Mouse (Mus musculus) cerebellum, adult 18-20 months (tissue): Measurements from ENCODE around the gene Gm5485.

Experiments
- DNase-seq, 2 experiments: peaks; one replicate each; pipeline ENCODE4 v3.0.0; 2021

Gm5485 gene

GRCm38 (mm10) chr16:48412246-48412645 is at the start of gene Gm5485:
TSS of gene Gm5485 (minus strand) at chr16:48412416.
- DNase-seq: no peak

DNA sequence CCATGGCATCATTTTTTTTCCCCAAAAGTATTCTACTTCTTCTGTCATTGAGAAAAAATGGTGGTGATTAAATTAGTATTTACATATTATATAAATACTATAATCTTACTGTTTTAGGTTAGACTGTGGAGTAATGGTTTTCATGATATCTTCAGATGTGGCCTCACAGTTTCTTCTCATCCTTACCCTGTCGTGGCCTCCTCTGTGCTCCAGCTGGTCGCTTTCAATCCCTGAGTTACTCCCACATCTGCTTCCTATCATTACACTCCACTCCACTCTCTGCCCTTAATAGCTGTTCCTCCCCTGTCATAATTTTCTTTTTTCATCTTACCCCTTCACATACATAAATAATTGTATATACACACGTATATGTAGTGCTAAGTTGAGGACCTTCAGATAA is 41.0 kb upstream of the Gm5485 start:
- no peak for DNase-seq

DNA sequence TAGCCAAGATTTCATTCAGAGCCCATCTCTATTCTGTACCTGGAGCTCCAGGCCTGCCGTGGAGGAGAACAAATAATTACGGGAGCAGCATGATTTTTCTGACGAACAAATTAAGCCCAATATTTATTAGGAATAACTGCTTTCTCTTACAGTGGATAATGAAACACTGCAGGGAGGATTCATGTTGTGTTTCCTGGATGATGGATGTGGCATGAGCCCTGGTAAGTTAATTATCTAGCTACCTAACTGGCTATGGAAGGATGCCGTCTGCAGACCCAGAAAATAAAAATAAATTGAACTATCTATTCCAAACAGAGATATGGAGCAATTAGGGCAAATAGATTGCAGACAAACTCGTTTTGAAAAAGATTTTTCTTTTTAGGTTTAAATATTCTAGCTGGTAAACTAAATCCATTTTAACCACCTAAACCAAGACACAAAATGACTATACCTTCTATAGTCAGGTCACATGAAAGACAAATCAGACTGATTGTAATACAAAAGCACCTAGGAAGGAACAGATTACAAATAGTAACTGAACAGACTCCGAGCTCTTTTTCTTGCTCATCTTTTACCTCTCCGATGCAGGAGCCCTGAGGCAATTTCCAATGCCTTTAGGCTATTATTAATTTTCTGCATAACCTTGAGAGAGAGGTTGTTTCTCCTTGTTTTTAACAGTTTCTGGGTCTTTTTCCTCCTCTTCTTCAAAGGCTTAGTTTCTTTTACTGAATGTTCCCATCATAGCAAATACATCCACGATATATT is 34.1 kb upstream of the Gm5485 start:
- no peak for DNase-seq

DNA sequence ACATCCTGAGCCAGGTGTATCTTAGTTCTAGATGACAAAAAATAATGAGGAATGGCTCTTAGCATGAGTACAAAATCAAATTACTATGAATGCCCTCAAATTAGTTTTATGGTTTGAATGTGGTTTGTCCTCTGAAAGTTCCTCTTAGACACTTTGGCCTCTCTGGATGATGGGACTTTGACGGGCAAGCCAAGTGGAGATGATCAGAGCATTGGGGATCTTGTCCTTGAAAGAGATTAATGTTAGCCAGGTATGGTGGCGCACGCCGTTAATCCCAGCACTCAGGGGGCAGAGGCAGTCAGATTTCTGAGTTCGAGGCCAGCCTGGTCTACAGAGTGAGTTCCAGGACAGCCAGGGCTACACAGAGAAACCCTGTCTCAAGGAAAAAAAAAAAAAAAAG is 32.4 kb upstream of the Gm5485 start:
- DNase-seq: no peak

DNA sequence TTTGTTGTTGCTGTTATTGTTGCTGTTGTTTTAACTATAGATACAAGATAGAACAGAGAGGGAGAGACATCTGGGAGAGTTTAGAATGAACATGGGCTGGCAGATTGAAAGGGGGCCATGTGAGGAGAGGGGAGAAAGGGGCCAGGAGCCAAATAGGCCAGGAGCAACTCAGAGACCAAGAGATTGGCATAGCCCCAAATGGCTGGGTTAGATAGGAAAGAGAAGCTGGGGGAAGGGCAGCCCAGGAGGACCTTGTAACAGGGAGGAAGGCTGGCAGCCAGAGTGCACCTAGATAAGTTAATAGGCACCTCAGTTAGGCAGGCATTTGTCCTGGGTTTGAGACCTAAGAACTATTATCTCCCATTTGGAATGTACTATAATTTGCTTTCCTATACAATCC is 25.3 kb upstream of the Gm5485 start:
- DNase-seq: no peak

- DNase-seq: no peak
Measured at GRCm38 (mm10) chr16:48435454-48435853, 23.2 kb upstream of the Gm5485 start.

GRCm38 (mm10) chr16:48431027-48431426 is 18.8 kb upstream of the Gm5485 start, which contains the start of gene Morc1:
TSS of gene Morc1 (plus strand) at chr16:48431237.
- DNase-seq: no peak

DNA sequence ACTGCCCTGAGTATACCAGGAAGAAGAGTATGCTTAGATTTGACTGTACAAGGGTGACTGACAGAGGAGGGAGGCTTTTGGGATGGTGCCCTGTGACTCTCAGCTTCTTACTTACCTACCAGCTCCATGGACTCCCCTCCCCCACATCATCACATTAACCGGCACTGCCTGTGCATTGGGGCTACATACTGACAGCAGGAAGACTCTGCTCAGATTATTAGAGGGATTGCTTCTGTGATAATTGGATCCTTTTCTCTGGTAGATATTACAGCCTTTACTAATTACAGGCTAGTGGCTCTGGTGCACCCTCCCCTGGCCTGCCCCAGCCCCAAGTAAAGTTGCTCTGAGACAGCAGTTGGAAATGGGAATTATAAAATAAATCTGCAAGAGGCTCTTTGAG is 17.2 kb upstream of the Gm5485 start:
- no peak for DNase-seq

- no peak for DNase-seq
Measured at GRCm38 (mm10) chr16:48424069-48424468, 11.9 kb upstream of the Gm5485 start.

DNA sequence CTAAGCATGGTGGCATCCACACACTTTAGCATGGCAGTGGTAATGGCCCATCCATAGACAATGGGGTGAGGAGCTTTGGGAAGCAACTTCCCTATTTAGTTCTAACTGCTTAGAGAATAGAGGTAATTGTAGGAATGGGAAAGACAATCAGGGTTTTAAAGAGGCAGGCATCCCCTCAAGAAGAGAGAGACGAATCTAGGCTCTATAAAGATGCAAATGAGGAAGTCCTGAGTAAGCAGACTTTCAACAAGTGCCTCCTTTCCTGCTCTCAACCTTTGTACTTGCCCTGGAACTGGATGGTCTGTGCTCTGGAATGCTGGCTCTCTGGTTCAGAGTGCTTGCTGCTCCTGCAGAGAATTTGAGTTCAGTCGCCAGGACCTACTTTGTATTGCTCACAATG is 10.3 kb upstream of the Gm5485 start:
- no peak for DNase-seq

DNA sequence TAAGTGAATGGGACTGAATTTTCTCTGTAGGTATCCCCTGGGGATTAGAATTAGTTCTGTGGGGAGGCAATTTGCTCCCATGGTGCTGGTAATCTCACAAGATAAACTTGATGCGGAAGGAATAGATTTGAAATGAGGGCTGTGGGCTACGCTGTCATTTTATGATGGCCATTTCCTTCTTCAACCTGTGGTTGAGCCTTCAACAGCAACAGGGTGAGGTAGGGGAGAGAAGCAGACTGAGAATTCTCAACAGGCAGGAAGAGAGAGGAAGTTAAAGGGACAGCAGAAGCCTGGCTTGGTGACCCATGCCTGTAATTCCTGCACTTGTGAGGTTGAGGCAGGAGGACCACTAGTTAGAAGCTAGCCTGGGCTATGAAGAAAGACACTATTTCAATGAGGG is 6.8 kb upstream of the Gm5485 start:
- DNase-seq: no peak

GRCm38 (mm10) chr16:48418557-48418956 is 6.3 kb upstream of the Gm5485 start:
- no peak for DNase-seq

DNA sequence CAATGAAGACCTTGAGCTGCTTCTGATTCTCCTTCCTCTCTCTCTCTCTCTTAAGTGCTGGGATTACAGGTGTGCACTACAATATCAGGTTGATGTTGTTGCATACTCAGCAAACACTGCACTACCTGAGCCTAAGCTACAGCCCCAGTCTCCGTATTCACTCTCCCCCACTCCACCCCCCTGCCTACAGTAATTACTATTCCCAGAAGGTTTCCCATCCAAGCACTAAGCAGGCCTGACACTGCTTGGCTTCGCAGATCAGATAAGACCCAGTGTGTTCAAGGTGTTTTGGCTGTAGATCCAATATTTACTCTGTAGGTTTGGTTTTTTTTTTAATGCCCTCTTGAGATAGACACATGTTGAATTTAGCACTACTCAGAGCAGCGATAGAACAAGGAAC is 2.1 kb downstream of the Gm5485 start:
- no peak for DNase-seq

DNA sequence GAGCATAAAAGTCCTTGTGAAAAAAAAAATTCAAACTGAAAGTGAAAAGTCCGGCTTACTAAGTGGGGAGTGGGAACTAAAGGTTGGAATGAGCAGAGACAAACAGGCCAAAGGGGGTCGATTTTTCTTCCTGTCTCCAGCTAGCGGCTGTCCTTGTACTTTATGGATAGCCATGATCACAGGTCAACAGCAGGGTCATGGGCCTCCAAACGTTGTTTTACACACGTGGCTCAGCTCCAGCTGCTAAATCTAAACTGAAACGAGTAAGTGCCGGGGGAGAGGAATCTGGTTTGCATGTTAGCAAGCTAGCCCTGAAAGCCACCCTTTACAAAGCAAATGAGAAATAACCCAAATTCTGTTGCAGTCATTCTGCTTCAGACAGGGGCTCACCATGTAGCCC is 2.6 kb downstream of the Gm5485 start:
- no peak for DNase-seq

DNA sequence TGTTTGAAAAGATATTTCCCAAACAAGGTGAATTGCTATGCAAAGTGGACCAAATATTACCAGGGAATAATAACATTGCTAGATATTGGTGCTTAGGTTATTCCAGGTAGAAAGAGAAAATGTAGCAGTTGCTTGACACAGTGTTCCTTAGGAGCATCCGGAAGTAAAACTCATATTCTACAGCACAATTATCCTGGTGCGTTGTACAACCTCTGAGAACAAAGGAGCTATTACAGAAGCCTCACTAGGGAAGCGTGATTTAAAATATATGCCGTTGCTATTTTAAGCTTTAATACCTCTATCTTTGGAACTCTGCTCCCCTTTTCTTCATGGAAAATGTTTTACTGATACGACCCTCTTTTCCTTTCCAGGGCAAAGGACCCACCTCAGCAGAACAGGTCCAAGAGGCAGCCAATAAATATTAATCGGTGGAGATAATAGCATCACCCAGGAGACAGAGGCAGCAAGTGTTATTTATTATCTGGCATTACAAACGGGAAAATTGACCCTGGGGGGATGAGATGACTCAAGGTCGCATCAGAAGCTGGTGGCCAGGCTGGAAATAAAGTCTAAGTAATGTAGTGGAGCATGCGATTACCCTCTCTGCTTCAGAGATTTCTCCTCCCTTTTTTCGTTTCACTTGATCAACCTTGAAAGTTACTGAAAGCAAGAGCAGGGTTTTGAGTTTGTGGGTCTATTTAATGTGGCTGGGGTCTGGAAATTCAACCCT is 6.4 kb downstream of the Gm5485 start:
- no peak for DNase-seq

DNA sequence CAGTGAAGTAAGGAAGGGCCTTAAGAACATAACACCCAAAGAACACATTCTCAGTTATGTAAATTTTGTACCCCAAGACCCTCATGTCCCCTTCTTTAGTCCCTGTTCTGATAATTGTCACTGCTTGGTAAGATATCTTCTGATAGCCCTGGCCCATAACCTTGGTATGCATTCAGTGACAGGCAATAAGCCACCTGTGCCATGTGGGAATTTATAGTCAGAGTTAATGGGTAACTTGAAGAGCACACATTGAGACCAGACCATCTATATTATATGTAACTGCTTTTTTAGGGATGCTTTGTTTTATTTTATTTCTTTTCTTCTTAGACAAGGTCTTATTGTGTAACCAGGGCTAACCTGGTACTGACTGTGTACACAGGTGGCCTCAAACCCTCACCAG is 8.2 kb downstream of the Gm5485 start:
- DNase-seq: no peak

GRCm38 (mm10) chr16:48403423-48403822 is 8.8 kb downstream of the Gm5485 start:
- no peak for DNase-seq

DNA sequence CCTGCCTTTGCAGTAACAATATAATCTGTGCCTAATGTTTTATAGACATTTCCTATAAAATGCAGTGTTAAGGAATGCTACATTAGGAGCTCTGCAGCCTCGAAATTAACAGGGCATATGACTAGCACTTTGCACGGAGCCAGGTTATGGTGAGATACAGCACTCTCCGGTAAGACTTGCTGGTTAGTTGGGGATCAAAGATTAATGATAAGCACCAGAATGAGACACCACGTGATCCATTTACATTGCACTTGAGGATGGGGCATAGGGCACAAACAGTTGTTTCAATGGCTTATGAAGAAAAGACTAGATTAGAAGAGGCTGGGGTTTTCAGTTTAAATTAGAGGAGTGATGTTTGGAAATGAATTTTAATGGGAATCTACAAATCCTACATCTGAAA is 9.3 kb downstream of the Gm5485 start:
- no peak for DNase-seq

DNA sequence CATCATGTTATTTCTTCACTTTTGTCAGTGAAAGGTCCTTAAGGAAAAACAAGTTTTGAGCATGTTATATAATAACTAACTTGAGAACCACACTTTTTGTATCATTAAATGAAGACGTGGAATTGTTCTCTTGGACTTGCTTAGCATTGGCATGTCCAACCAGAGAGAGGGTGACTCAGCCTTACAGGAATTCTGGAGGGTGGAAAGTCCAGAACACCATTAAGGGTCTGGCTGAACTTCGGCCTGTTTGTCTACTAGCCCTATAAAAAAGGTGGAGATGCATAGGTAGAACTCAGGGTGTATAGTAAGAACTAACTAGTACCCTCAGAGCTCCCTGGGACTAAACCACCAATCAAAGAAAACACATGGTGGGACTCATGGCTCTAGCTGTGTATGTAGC is 16.9 kb downstream of the Gm5485 start:
- DNase-seq: no peak

GRCm38 (mm10) chr16:48386982-48387381 is 25.2 kb downstream of the Gm5485 start:
- no peak for DNase-seq

GRCm38 (mm10) chr16:48383582-48384257 is 28.5 kb downstream of the Gm5485 start:
- no peak for DNase-seq

DNA sequence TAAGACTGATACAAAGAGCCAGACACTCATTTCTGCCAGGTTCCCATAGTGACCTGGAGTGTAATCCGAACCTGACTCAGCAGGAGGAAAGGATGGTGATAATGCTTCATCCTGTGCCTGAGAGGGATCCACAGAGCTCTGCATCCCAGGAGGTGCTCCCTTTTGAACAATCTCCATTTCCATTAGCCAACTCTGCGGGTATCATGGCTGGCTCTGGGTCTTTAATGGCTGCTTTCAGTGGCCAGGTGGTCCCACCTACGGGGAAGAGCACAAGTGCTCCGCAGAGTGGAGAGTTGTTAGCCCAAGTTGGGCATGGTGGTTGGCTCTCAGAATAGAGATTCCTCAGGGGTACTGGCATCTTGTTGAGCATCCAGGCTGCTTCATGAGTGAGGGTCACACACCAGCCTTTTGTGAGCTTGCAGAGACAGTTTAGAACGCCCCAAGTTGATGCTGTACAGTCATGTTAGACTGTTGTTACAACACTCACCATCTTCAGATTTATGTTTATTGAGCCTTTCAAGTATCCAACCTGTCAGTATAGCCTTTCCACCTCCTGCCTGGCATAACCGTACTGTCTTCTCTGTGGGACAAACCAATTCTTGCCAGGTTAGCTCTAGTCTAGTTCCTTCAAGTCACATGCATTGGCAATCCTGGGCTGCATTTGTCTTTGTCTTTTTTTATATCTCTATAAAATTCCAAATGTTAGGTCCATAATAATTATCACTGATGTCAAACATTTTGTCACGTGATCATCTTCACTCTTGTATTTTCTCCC is 38.3 kb downstream of the Gm5485 start:
- DNase-seq: peak; percentile 79 to 82

GRCm38 (mm10) chr16:48372461-48372860 is 39.8 kb downstream of the Gm5485 start:
- peak; percentile 81 to 87 for DNase-seq
